ENCODE assay signal across 16 mouse cellular contexts in the genomic region with DNA sequence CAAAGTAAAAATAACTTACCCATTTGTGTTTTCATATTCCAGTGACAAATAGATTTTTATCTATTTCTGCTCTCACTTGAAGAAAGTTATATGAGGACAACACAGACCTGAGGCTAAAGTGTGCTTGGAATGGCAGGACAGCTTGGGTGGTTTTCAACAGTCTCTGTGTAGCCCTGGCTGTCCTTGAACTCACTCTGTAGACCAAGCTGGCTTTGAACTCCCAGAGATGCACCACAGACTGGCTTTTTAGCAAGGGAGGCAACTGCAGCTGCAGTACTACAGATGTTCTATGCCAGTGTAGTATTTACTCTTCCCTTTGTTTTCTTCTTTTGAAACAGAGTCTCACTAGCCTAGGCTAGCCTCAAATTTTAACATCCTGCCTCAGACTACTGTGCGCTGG.
"Had no signal": no experiment of that assay in that cellular context is flagged by ENCODE, and none has a peak within 500 bp of the region (broad histone marks: within the 10 kb centered on the region; RNA-seq: fewer than 3 reads in every experiment).

No protein-coding gene starts in this region.

- H3K4me1 ChIP-seq: neural tube, embryonic 13.5 days; neural tube, embryonic 15.5 days; stomach, embryonic 15.5 days had no signal

- DNase-seq: retina, postnatal 1 day; right cerebral cortex, adult 18-20 months; right cerebral cortex, postnatal 14 days; right cerebral cortex, postnatal 25 days; right cerebral cortex, postnatal 4 days; spleen, adult 18-20 months; thymus, adult 18-20 months; thymus, adult 2 months; thymus, postnatal 14 days; thymus, postnatal 25 days; thymus, postnatal 36 days; thymus, postnatal 4 days had no signal

- H3K9me3 ChIP-seq: neural tube, embryonic 13.5 days; neural tube, embryonic 15.5 days; stomach, embryonic 15.5 days had no signal

- H3K4me2 ChIP-seq: neural tube, embryonic 13.5 days; neural tube, embryonic 15.5 days; stomach, embryonic 15.5 days had no signal

- H3K27me3 ChIP-seq: neural tube, embryonic 13.5 days; neural tube, embryonic 15.5 days; stomach, embryonic 15.5 days had no signal

- H3K27ac ChIP-seq: neural tube, embryonic 13.5 days; neural tube, embryonic 15.5 days; stomach, embryonic 15.5 days; stomach, postnatal 0 days had no signal

- H3K9ac ChIP-seq: neural tube, embryonic 13.5 days; neural tube, embryonic 15.5 days; stomach, embryonic 15.5 days had no signal

- H3K4me3 ChIP-seq: neural tube, embryonic 13.5 days; neural tube, embryonic 15.5 days; stomach, embryonic 15.5 days had no signal
